Mouse (Mus musculus) lung, postnatal 0 days (tissue): ENCODE measurements around the gene Nlrc5.

Experiments
- CTCF ChIP-seq: IDR thresholded peaks from 2 replicates; pipeline ENCODE4 v1.5.1; 2016; ENCODE audit warnings: antibody characterized with exemption, mild to moderate bottlenecking
- EP300 ChIP-seq: IDR thresholded peaks from 2 replicates; pipeline ENCODE4 v1.6.1; 2016; ENCODE audit warnings: antibody characterized with exemption, mild to moderate bottlenecking, control low read depth

- TF ChIP-seq CTCF = no peak
- TF ChIP-seq EP300 = no peak
These were observed 25.6 kb upstream of the Nlrc5 start for GRCm38 (mm10) chr8:94408443-94409080.
